Mouse (Mus musculus): ENCODE results near the gene Gm20388.

Gm20388 gene

GRCm38 (mm10) chr8:120079361-120079760, 168.7 kb downstream of the Gm20388 start:
- no peak for DNase-seq (ENCODE audit: low read depth, low spot score)

GRCm38 (mm10) chr8:120083261-120083660, 172.6 kb downstream of the Gm20388 start:
- DNase-seq (ENCODE audit: low read depth, low spot score), result no peak

- no peak for DNase-seq (ENCODE audit: low read depth, low spot score)
Measured at GRCm38 (mm10) chr8:120084783-120085182, 174.1 kb downstream of the Gm20388 start.

GRCm38 (mm10) chr8:120089511-120089910, 178.9 kb downstream of the Gm20388 start:
- DNase-seq (ENCODE audit: low read depth, low spot score), result no peak

- DNase-seq (ENCODE audit: low read depth, low spot score), result no peak
Measured at GRCm38 (mm10) chr8:120091032-120091431, 180.4 kb downstream of the Gm20388 start.

- DNase-seq (ENCODE audit: low read depth, low spot score), result no peak
Measured at GRCm38 (mm10) chr8:120093103-120093502, 182.5 kb downstream of the Gm20388 start.

- no peak for DNase-seq (ENCODE audit: low read depth, low spot score)
Measured at GRCm38 (mm10) chr8:120094801-120095200, 184.2 kb downstream of the Gm20388 start.

GRCm38 (mm10) chr8:120096486-120096885, 185.8 kb downstream of the Gm20388 start:
- DNase-seq (ENCODE audit: low read depth, low spot score), result no peak

- no peak for DNase-seq (ENCODE audit: low read depth, low spot score)
Measured at GRCm38 (mm10) chr8:120100388-120101067, 189.9 kb downstream of the Gm20388 start.

- peak; percentile 84 for DNase-seq (ENCODE audit: low read depth, low spot score)
Measured at GRCm38 (mm10) chr8:120101068-120101972, 190.7 kb downstream of the Gm20388 start, which contains the start of gene Zdhhc7. Gene Zdhhc7, minus strand, starts transcription at chr8:120101482.

- DNase-seq (ENCODE audit: low read depth, low spot score), result no peak
Measured at GRCm38 (mm10) chr8:120103916-120104315, 193.3 kb downstream of the Gm20388 start.

GRCm38 (mm10) chr8:120104721-120105272, 194.2 kb downstream of the Gm20388 start:
- DNase-seq (ENCODE audit: low read depth, low spot score), result peak; percentile 65

- no peak for DNase-seq (ENCODE audit: low read depth, low spot score)
Measured at GRCm38 (mm10) chr8:120109149-120109548, 198.5 kb downstream of the Gm20388 start.

- DNase-seq (ENCODE audit: low read depth, low spot score), result no peak
Measured at GRCm38 (mm10) chr8:120110966-120111365, 200.3 kb downstream of the Gm20388 start.

- no peak for DNase-seq (ENCODE audit: low read depth, low spot score)
Measured at GRCm38 (mm10) chr8:120111382-120111781, 200.7 kb downstream of the Gm20388 start.

- no peak for DNase-seq (ENCODE audit: low read depth, low spot score)
Measured at GRCm38 (mm10) chr8:120112535-120112934, 201.9 kb downstream of the Gm20388 start.

- no peak for DNase-seq (ENCODE audit: low read depth, low spot score)
Measured at GRCm38 (mm10) chr8:120113306-120113705, 202.7 kb downstream of the Gm20388 start.

- peak; percentile 100 for DNase-seq (ENCODE audit: low read depth, low spot score)
Measured at GRCm38 (mm10) chr8:120113758-120114255, 203.2 kb downstream of the Gm20388 start, which contains the start of gene 6430548M08Rik. Gene 6430548M08Rik, plus strand, starts transcription at chr8:120114152.

- peak; percentile 49 for DNase-seq (ENCODE audit: low read depth, low spot score)
Measured at GRCm38 (mm10) chr8:120114315-120114841, 203.7 kb downstream of the Gm20388 start.

GRCm38 (mm10) chr8:120116600-120116999, 206.0 kb downstream of the Gm20388 start:
- DNase-seq (ENCODE audit: low read depth, low spot score), result no peak

GRCm38 (mm10) chr8:120118162-120118561, 207.5 kb downstream of the Gm20388 start:
- no peak for DNase-seq (ENCODE audit: low read depth, low spot score)

- no peak for DNase-seq (ENCODE audit: low read depth, low spot score)
Measured at GRCm38 (mm10) chr8:120118847-120119246, 208.2 kb downstream of the Gm20388 start.

Data from CD4-positive helper T cell, adult 2 months (primary cell).